Comparison of ENCODE assay signal across 7 mouse cellular contexts in genomic region chr3:96558668-96559196, GRCm38 (mm10). TPM values are rescaled to one million over a fixed set of nuclear protein-coding genes. Genes with fewer than 3 reads are reported as not detected.
A peak's percentile ranks its signal among the peaks of the same experiment; 100 is the strongest.
DNase-seq lines count a peak whose midpoint lies in the region; ATAC-seq and TF ChIP-seq lines count a peak whose summit lies in the region.

No protein-coding gene starts in this region.

- no peak overlapping the region for H3ac ChIP-seq in C2C12 (ENCODE audit: control insufficient read depth, insufficient read length, low read depth)

- peak overlapping the region; percentile 91 for H3K9ac ChIP-seq in limb, embryonic 13.5 days
- peak overlapping the region; percentile 93 for H3K9ac ChIP-seq in stomach, embryonic 16.5 days (ENCODE audit: low read length)

- peak; percentile 60 for DNase-seq in A20 (ENCODE audit: low read depth, low spot score)
- no peak for DNase-seq in thymus, postnatal 10 days (ENCODE audit: low spot score in 2 of 2)
- no peak for DNase-seq in right cerebral cortex, postnatal 14 days

- H3K4me3 ChIP-seq in C2C12 (ENCODE audit: insufficient read depth, poor library complexity, severe bottlenecking): no peak overlapping the region
- H3K4me3 ChIP-seq in limb, embryonic 13.5 days: peak overlapping the region; percentile 62
- H3K4me3 ChIP-seq in stomach, embryonic 16.5 days (replicated peaks; ENCODE audit: low read length): peak overlapping the region; percentile 83

- no peaks in the 10 kb centered on the region for H3K79me2 ChIP-seq in C2C12 (ENCODE audit: control insufficient read depth, insufficient read depth)

- peak overlapping the region; percentile 84; the same call in 1 of the 2 replicates for H3K27ac ChIP-seq in limb, embryonic 13.5 days
- H3K27ac ChIP-seq in stomach, embryonic 16.5 days (ENCODE audit: low read length): peak overlapping the region; percentile 96

- no peaks in the 10 kb centered on the region for H3K79me3 ChIP-seq in C2C12 (ENCODE audit: low read depth)

- no peaks in the 10 kb centered on the region for H3K36me3 ChIP-seq in C2C12 (ENCODE audit: control insufficient read depth, insufficient read depth)
- peaks cover 26% of the 10 kb centered on the region for H3K36me3 ChIP-seq in limb, embryonic 13.5 days
- peaks cover 21% of the 10 kb centered on the region; the same call in 1 of the 2 replicates for H3K36me3 ChIP-seq in stomach, embryonic 16.5 days (ENCODE audit: control insufficient read depth, insufficient read depth, low read length)

- no peaks in the 10 kb centered on the region for H3K27me3 ChIP-seq in C2C12 (ENCODE audit: control insufficient read depth, insufficient read depth, insufficient read length)
- H3K27me3 ChIP-seq in limb, embryonic 13.5 days: no peaks in the 10 kb centered on the region
- H3K27me3 ChIP-seq in stomach, embryonic 16.5 days (ENCODE audit: control insufficient read depth, insufficient read depth, low read length): no peaks in the 10 kb centered on the region

- 0 out of 2 replicates have a peak, but pooled peaks have one; percentile 22 for ATAC-seq in granulocyte monocyte progenitor cell, adult 5-6 weeks (replicated peaks; ENCODE audit: poor library complexity, severe bottlenecking)
- ATAC-seq in limb, embryonic 13.5 days (ENCODE audit: low FRiP score, low read depth): no peak
- no peak for ATAC-seq in stomach, embryonic 16.5 days (ENCODE audit: insufficient read depth, low FRiP score)

- 42% methylated on average over 10 of the region's 10 CpGs for WGBS in limb, embryonic 13.5 days
- 10% methylated on average over 10 of the region's 10 CpGs for WGBS in stomach, embryonic 16.5 days

- no peaks in the 10 kb centered on the region for H3K9me3 ChIP-seq in limb, embryonic 13.5 days
- H3K9me3 ChIP-seq in stomach, embryonic 16.5 days (replicated peaks; ENCODE audit: control insufficient read depth, low read length): no peaks in the 10 kb centered on the region

- peak overlapping the region; percentile 86 for H3K4me2 ChIP-seq in limb, embryonic 13.5 days (replicated peaks)
- H3K4me2 ChIP-seq in stomach, embryonic 16.5 days (ENCODE audit: low read depth, low read length): peak overlapping the region; percentile 65

- TF ChIP-seq CTCF in C2C12 (IDR thresholded peaks at IDR 0.05; ENCODE audit: control insufficient read depth, insufficient read depth, insufficient read length): no peak

- peaks cover 51% of the 10 kb centered on the region for H3K4me1 ChIP-seq in limb, embryonic 13.5 days
- peaks cover 48% of the 10 kb centered on the region for H3K4me1 ChIP-seq in stomach, embryonic 16.5 days (ENCODE audit: control insufficient read depth, insufficient read depth, low read length)

TF ChIP-seq in C2C12, 6 proteins besides CTCF, POLR2A, EP300 and RAD21:
- no peak for TF ChIP-seq FOSL1 (IDR thresholded peaks at IDR 0.05; ENCODE audit: insufficient read depth, low read length, poor library complexity, severe bottlenecking)
- TF ChIP-seq CEBPB (IDR thresholded peaks at IDR 0.05; ENCODE audit: low read depth): peak; percentile 64
TF ChIP-seq in C2C12: peak in this region for 1.

RNA-seq across cellular contexts. Expression of gene Txnip, which starts 1.0 kb away (rescaled TPM):
- 1.2 TPM for polyA plus RNA-seq in C2C12 (2012; fragmentation: generic; extraction: Trizol)
- total RNA-seq in granulocyte monocyte progenitor cell, adult 5-6 weeks (2014; fragmentation: Nextera tagmentation): 80.1 and 110 TPM in 2 replicates
- 79.0 and 80.5 TPM in 2 replicates for total RNA-seq in granulocyte monocyte progenitor cell, adult 5-6 weeks (2017)
- polyA plus RNA-seq in limb, embryonic 13.5 days (2015; fragmentation: Nextera tagmentation; extraction: Ambion mirVana): 103 and 105 TPM in 2 replicates
- polyA plus RNA-seq in stomach, embryonic 16.5 days (2015; fragmentation: Nextera tagmentation; extraction: Ambion mirVana): 164 and 179 TPM in 2 replicates

RNA-seq across cellular contexts. Expression of gene Gm16253, which starts 18.1 kb away (rescaled TPM):
- 0.20 TPM for polyA plus RNA-seq in C2C12 (2012; fragmentation: generic; extraction: Trizol)
- total RNA-seq in granulocyte monocyte progenitor cell, adult 5-6 weeks (2014; fragmentation: Nextera tagmentation): not detected in 2 replicates
- total RNA-seq in granulocyte monocyte progenitor cell, adult 5-6 weeks (2017): not detected in 2 replicates
- polyA plus RNA-seq in limb, embryonic 13.5 days (2015; fragmentation: Nextera tagmentation; extraction: Ambion mirVana): 1.3 and 1.5 TPM in 2 replicates
- polyA plus RNA-seq in stomach, embryonic 16.5 days (2015; fragmentation: Nextera tagmentation; extraction: Ambion mirVana): 0.89 and 1.1 TPM in 2 replicates

RNA-seq across cellular contexts. Expression of gene Hfe2, which starts 33.8 kb away (rescaled TPM):
- 0.23 TPM for polyA plus RNA-seq in C2C12 (2012; fragmentation: generic; extraction: Trizol)
- not detected in 2 replicates for total RNA-seq in granulocyte monocyte progenitor cell, adult 5-6 weeks (2014; fragmentation: Nextera tagmentation)
- total RNA-seq in granulocyte monocyte progenitor cell, adult 5-6 weeks (2017): not detected in 2 replicates
- polyA plus RNA-seq in limb, embryonic 13.5 days (2015; fragmentation: Nextera tagmentation; extraction: Ambion mirVana): 10.3 and 10.6 TPM in 2 replicates
- polyA plus RNA-seq in stomach, embryonic 16.5 days (2015; fragmentation: Nextera tagmentation; extraction: Ambion mirVana): 0.50 and 3.8 TPM in 2 replicates

RNA-seq across cellular contexts. Expression of gene Polr3gl, which starts 35.2 kb away (rescaled TPM):
- polyA plus RNA-seq in C2C12 (2012; fragmentation: generic; extraction: Trizol): 6.2 TPM
- total RNA-seq in granulocyte monocyte progenitor cell, adult 5-6 weeks (2014; fragmentation: Nextera tagmentation): 15.6 and 43.7 TPM in 2 replicates
- 50.5 and 57.8 TPM in 2 replicates for total RNA-seq in granulocyte monocyte progenitor cell, adult 5-6 weeks (2017)
- 48.8 and 55.6 TPM in 2 replicates for polyA plus RNA-seq in limb, embryonic 13.5 days (2015; fragmentation: Nextera tagmentation; extraction: Ambion mirVana)
- polyA plus RNA-seq in stomach, embryonic 16.5 days (2015; fragmentation: Nextera tagmentation; extraction: Ambion mirVana): 26.4 and 29.8 TPM in 2 replicates

RNA-seq across cellular contexts. Expression of gene Ankrd34a, which starts 37.7 kb away (rescaled TPM):
- 3.7 TPM for polyA plus RNA-seq in C2C12 (2012; fragmentation: generic; extraction: Trizol)
- not detected in 2 replicates for total RNA-seq in granulocyte monocyte progenitor cell, adult 5-6 weeks (2014; fragmentation: Nextera tagmentation)
- not detected in 2 replicates for total RNA-seq in granulocyte monocyte progenitor cell, adult 5-6 weeks (2017)
- polyA plus RNA-seq in limb, embryonic 13.5 days (2015; fragmentation: Nextera tagmentation; extraction: Ambion mirVana): 3.0 and 3.1 TPM in 2 replicates
- polyA plus RNA-seq in stomach, embryonic 16.5 days (2015; fragmentation: Nextera tagmentation; extraction: Ambion mirVana): 2.2 and 2.7 TPM in 2 replicates

Comparison
In these comparisons a context has a peak if more than half of its experiments do, and no peak if none do; other contexts are left out.
1. RNA of gene Txnip, which starts 1.0 kb away (polyA plus RNA-seq): 164 to 179 TPM in stomach, embryonic 16.5 days and 103 to 105 TPM in limb, embryonic 13.5 days; 1.2 TPM in C2C12 (single experiment); every median in the first group is over 10 times any median in the second.